Mouse (Mus musculus): ENCODE data around the gene Mptx2. TPM values are rescaled to one million over a fixed set of nuclear protein-coding genes. Genes with fewer than 3 reads are reported as not detected.

Gene Mptx2
- total RNA-seq, 2 experiments from 2014 or later = not detected

DNA sequence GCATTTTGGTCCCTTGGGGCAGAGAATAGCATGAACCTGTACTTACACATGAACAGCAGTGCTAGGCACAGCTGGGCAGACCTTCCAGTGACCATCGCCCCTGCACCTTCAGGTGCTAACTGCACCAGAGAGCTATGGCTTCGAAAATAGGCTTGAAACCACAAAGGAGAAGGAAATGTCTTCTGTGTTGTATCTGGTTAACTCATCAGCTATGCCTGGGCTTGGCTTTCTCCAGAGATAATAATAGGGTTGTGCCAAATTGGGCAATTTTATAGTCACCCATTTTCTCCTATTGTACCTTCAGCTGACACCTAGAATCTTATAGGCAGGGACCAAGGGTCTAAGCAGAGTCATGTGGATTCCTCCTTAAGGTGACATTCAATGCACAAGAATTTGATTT, 50.5 kb downstream of the Mptx2 start, which contains the start of gene Fcer1a:
Fcer1a (minus strand) TSS at position 134 of the 400 bp plus-strand sequence.
- Histone ChIP-seq H3K27ac (no peak within 1 kb of the TSS), H3K4me3 (no peak within 1 kb of the TSS)
- intact Hi-C loops (cut with DNase I) = no loop called here
- no peak for DNase-seq
- TF ChIP-seq CTCF (IDR thresholded peaks at IDR 0.05) = no peak

Other genes starting within 250 kb of the Mptx2 start
- gene Olfr1408, start 140.4 kb downstream of the Mptx2 start, total RNA-seq (2021) = not detected
- not detected for gene Olfr1406, start 87.1 kb downstream of the Mptx2 start, total RNA-seq (2021)
- not detected for gene Olfr218, start 80.0 kb downstream of the Mptx2 start, total RNA-seq (2021)
- not detected for gene Olfr1404, start 65.4 kb downstream of the Mptx2 start, total RNA-seq (2021)
- under 1 TPM in 1 of 2 experiments, not detected in 1; 0.31 TPM for gene Fcer1a, start 50.6 kb downstream of the Mptx2 start, total RNA-seq (2021)
- gene Olfr418, start 11.8 kb downstream of the Mptx2 start, total RNA-seq (2021) = not detected
- gene Ackr1, start 56.0 kb upstream of the Mptx2 start, total RNA-seq (2021) = 1 to 10 TPM; 2.5 to 3.0 TPM
- gene Aim2, start 73.1 kb upstream of the Mptx2 start, total RNA-seq (2021) = under 1 TPM; 0.11 to 0.28 TPM
- 10 to 100 TPM in 1 of 2 experiments, 1 to 10 TPM in 1; 7.2 to 12.2 TPM for gene Cadm3, start 89.9 kb upstream of the Mptx2 start, total RNA-seq (2021)
- gene Ifi206, start 213.3 kb upstream of the Mptx2 start, total RNA-seq (2021) = not detected

All from gastrocnemius, adult 2 months (tissue).